Mouse (Mus musculus) thymus, adult 2 months (tissue): Measurements from ENCODE around the gene Grn. TPM values are rescaled to one million over a fixed set of nuclear protein-coding genes. Genes with fewer than 3 reads are reported as not detected.

ENCODE experiments used
- DNase-seq: peaks from one replicate; pipeline ENCODE4 v3.0.0; 2021
- H3K27ac ChIP-seq: fragments of 200-500 bp; 2 replicates; pipeline ENCODE4 v1.5.1; 2012; ENCODE audit warnings: low read length, control low read depth; ENCODE audit not compliant: control insufficient read depth, insufficient read depth
- H3K27me3 ChIP-seq: fragments of 200-500 bp; 2 replicates; pipeline ENCODE4 v1.6.1; 2012; ENCODE audit warnings: mild to moderate bottlenecking, low read length, moderate library complexity, mixed read lengths; ENCODE audit not compliant: control insufficient read depth, insufficient read depth
- H3K36me3 ChIP-seq: fragments of 200-500 bp; 2 replicates; pipeline ENCODE4 v1.6.1; 2012; ENCODE audit warnings: mild to moderate bottlenecking, low read length, moderate library complexity; ENCODE audit not compliant: control insufficient read depth, insufficient read depth
- H3K4me1 ChIP-seq: fragments of 200-500 bp; replicated peaks from 2 replicates; pipeline ENCODE4 v1.6.1; 2012; ENCODE audit warnings: low read length; ENCODE audit not compliant: control insufficient read depth, insufficient read depth
- H3K4me3 ChIP-seq: fragments of 200-500 bp; 2 replicates; pipeline ENCODE4 v1.5.1; 2012; ENCODE audit warnings: mild to moderate bottlenecking, low read length, control low read depth, moderate library complexity; ENCODE audit not compliant: control insufficient read depth, insufficient read depth
- CTCF ChIP-seq: fragments of 200-500 bp; IDR thresholded peaks from 2 replicates; pipeline ENCODE4 v1.5.1; 2012; ENCODE audit warnings: mild to moderate bottlenecking, control low read depth, low read length, moderate library complexity, borderline replicate concordance; ENCODE audit not compliant: control insufficient read depth, poor library complexity, insufficient read depth; ENCODE audit errors: extremely low read depth
- POLR2A ChIP-seq: fragments of 200-500 bp; IDR thresholded peaks from 2 replicates; pipeline ENCODE4 v1.6.1; 2012; ENCODE audit warnings: mild to moderate bottlenecking, low read length, control low read depth, moderate library complexity; ENCODE audit not compliant: control insufficient read depth, poor library complexity, insufficient read depth; ENCODE audit errors: extremely low read depth
- WGBS: fragments of 180-500 bp; shearing (Covaris S2); methylation state at CpG from one replicate; pipeline ENCODE4 v1.1.7; 2018; 5-methylcytosine and 5-hydroxymethylcytosine counted together
- polyA plus RNA-seq: library from polyadenylated mRNA; depleted of rRNA; stranded (reverse); fragments of >200 nt; gene quantifications from 2 replicates; pipeline ENCODE4 v1.2.3, GENCODE M21; 2012

Gene Grn
- polyA plus RNA-seq, 1 experiment: 151 TPM

- Histone ChIP-seq H3K4me1 (peaks cover 25% of the 10 kb centered on the region), H3K27ac (no peak overlapping the region), H3K36me3 (no peaks in the 10 kb centered on the region), H3K4me3 (no peak overlapping the region), H3K27me3 (peaks cover 3% of the 10 kb centered on the region; the same call in 1 of the 2 replicates)
- DNase-seq: no peak
- TF ChIP-seq POLR2A: no peak
- TF ChIP-seq CTCF: 0 out of 2 replicates have a peak, but pooled peaks have one; percentile 4
- 66% methylated on average over 6 of the region's 6 CpGs for WGBS
These were observed 2.8 kb downstream of the Grn start for GRCm38 (mm10) chr11:102432896-102433295.

GRCm38 (mm10) chr11:102433866-102434265, 3.8 kb downstream of the Grn start:
- no peak overlapping the region for H3K27ac ChIP-seq
- no peaks in the 10 kb centered on the region for H3K36me3 ChIP-seq
- H3K4me1 ChIP-seq: peaks cover 28% of the 10 kb centered on the region
- 94% methylated on average over 7 of the region's 7 CpGs for WGBS
- DNase-seq: no peak
- H3K27me3 ChIP-seq: peaks cover 3% of the 10 kb centered on the region; the same call in 1 of the 2 replicates
- TF ChIP-seq CTCF (no peak), POLR2A (no peak)
- no peak overlapping the region for H3K4me3 ChIP-seq

- Histone ChIP-seq H3K4me3 (no peak overlapping the region), H3K27me3 (peaks cover 3% of the 10 kb centered on the region; the same call in 1 of the 2 replicates), H3K36me3 (no peaks in the 10 kb centered on the region), H3K27ac (no peak overlapping the region), H3K4me1 (peaks cover 28% of the 10 kb centered on the region)
- TF ChIP-seq CTCF: peak; percentile 52; the same call in 1 of the 2 replicates
- no peak for TF ChIP-seq POLR2A
- peak; percentile 81 for DNase-seq
- WGBS: 30% methylated on average over 7 of the region's 7 CpGs
These were observed 4.3 kb downstream of the Grn start for GRCm38 (mm10) chr11:102434406-102434805.

DNA sequence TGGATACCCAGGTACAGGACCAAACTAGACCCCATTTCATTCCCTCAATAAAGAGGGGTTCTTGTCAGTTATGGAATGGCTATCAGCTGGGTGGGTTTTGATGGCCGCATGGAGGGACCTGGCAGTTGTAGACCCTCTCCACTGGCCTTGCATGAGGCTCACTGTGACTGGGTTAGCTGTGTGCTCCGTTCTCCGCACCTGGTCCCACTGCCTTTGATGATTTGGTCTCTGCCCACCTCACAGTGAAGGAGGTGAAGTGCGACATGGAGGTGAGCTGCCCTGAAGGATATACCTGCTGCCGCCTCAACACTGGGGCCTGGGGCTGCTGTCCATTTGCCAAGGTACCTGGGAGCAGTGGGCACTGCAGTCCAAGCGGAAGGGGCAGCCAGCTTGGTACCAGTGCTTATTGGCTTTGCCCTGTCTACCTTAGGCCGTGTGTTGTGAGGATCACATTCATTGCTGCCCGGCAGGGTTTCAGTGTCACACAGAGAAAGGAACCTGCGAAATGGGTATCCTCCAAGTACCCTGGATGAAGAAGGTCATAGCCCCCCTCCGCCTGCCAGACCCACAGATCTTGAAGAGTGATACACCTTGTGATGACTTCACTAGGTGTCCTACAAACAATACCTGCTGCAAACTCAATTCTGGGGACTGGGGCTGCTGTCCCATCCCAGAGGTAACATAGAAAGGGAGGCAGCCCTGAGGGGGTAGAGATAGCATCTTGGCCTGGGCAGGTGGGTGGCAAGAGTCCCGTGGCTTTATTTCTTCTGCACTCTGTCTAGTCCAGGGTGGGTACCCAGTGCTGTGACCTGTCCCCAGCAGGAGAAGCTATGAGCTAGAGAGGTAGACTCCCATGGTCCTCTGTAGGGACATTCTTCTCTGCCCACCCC, 4.9 kb downstream of the Grn start:
- Histone ChIP-seq H3K36me3 (no peaks in the 10 kb centered on the region), H3K27me3 (peaks cover 3% of the 10 kb centered on the region; the same call in 1 of the 2 replicates), H3K27ac (no peak overlapping the region), H3K4me3 (no peak overlapping the region), H3K4me1 (peaks cover 26% of the 10 kb centered on the region)
- WGBS: 93% methylated on average over 11 of the region's 11 CpGs
- no peak for DNase-seq
- TF ChIP-seq CTCF (no peak), POLR2A (no peak)

DNA sequence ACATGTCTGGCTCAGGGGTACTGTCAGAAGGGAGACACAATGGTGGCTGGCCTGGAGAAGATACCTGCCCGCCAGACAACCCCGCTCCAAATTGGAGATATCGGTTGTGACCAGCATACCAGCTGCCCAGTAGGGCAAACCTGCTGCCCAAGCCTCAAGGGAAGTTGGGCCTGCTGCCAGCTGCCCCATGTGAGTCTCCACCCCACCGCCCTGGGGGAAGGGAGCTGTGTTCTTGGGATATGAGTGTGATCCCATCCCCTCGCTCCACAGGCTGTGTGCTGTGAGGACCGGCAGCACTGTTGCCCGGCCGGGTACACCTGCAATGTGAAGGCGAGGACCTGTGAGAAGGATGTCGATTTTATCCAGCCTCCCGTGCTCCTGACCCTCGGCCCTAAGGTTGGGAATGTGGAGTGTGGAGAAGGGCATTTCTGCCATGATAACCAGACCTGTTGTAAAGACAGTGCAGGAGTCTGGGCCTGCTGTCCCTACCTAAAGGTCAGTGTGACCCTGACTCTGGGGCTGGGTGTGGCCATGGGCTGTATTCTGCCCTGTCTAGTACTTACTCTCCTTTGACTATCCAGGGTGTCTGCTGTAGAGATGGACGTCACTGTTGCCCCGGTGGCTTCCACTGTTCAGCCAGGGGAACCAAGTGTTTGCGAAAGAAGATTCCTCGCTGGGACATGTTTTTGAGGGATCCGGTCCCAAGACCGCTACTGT, 5.8 kb downstream of the Grn start:
- no peak for TF ChIP-seq CTCF
- no peak for TF ChIP-seq POLR2A
- Histone ChIP-seq H3K4me1 (peaks cover 21% of the 10 kb centered on the region), H3K36me3 (no peaks in the 10 kb centered on the region), H3K27me3 (peaks cover 3% of the 10 kb centered on the region; the same call in 1 of the 2 replicates), H3K4me3 (no peak overlapping the region), H3K27ac (no peak overlapping the region)
- WGBS: 98% methylated on average over 18 of the region's 18 CpGs
- no peak for DNase-seq

GRCm38 (mm10) chr11:102436471-102436790, 6.3 kb downstream of the Grn start:
- Histone ChIP-seq H3K4me3 (no peak overlapping the region), H3K27ac (no peak overlapping the region), H3K36me3 (no peaks in the 10 kb centered on the region), H3K27me3 (peaks cover 3% of the 10 kb centered on the region; the same call in 1 of the 2 replicates), H3K4me1 (peaks cover 21% of the 10 kb centered on the region)
- DNase-seq: no peak
- TF ChIP-seq POLR2A (no peak), CTCF (no peak)
- WGBS: 84% methylated on average over 10 of the region's 10 CpGs
